Mouse (Mus musculus) kidney, embryonic 16.5 days (tissue): ENCODE measurements around the gene 1700021F07Rik. TPM values are rescaled to one million over a fixed set of nuclear protein-coding genes. Genes with fewer than 3 reads are reported as not detected.

Experiments used
- ATAC-seq: fragments of 200-750 bp; cut with Nextera tagmentation; 2 replicates; pipeline ENCODE4 v1.8.0; 2017; ENCODE audit warnings: moderate TSS enrichment; ENCODE audit not compliant: low FRiP score, low TSS enrichment
- H3K27ac ChIP-seq: fragments of 300-500 bp; sonication (generic); 2 replicates; pipeline ENCODE4 v1.5.1; 2014; ENCODE audit warnings: low read length
- H3K27me3 ChIP-seq: fragments of 300-500 bp; sonication (generic); 2 replicates; pipeline ENCODE4 v1.6.1; 2014; ENCODE audit warnings: low read length, control low read depth, mixed read lengths; ENCODE audit not compliant: insufficient read depth
- H3K36me3 ChIP-seq: fragments of 300-500 bp; sonication (generic); 2 replicates; pipeline ENCODE4 v1.6.1; 2014; ENCODE audit warnings: low read length, control low read depth, mixed read lengths; ENCODE audit not compliant: insufficient read depth
- H3K4me1 ChIP-seq: fragments of 300-500 bp; sonication (generic); 2 replicates; pipeline ENCODE4 v1.6.1; 2014; ENCODE audit warnings: low read length, control low read depth, mixed read lengths; ENCODE audit not compliant: insufficient read depth
- H3K4me2 ChIP-seq: fragments of 300-500 bp; sonication (generic); replicated peaks from 2 replicates; pipeline ENCODE4 v1.6.1; 2014; ENCODE audit warnings: low read depth, low read length
- H3K4me3 ChIP-seq: fragments of 300-500 bp; sonication (generic); 2 replicates; pipeline ENCODE4 v1.5.1; 2014; ENCODE audit warnings: mild to moderate bottlenecking, low read length
- H3K9ac ChIP-seq: fragments of 300-500 bp; sonication (generic); replicated peaks from 2 replicates; pipeline ENCODE4 v1.6.1; 2014; ENCODE audit warnings: low read length
- H3K9me3 ChIP-seq: fragments of 300-500 bp; sonication (generic); 2 replicates; pipeline ENCODE4 v1.6.1; 2016; ENCODE audit warnings: low read length, control low read depth
- WGBS: fragments of 180-500 bp; shearing (Covaris S2); extraction: QIAGEN DNeasy Blood & Tissue Kit; methylation state at CpG from one replicate; pipeline ENCODE4 v1.1.7; 2014; 5-methylcytosine and 5-hydroxymethylcytosine counted together
- polyA plus RNA-seq: library from polyadenylated mRNA; unstranded; fragments of >200 nt; fragmentation: Nextera tagmentation; extraction: Ambion mirVana; gene quantifications from 2 replicates; pipeline ENCODE4 v1.2.1, GENCODE M21; 2015

The 1700021F07Rik gene
- not detected in 2 replicates for polyA plus RNA-seq

DNA sequence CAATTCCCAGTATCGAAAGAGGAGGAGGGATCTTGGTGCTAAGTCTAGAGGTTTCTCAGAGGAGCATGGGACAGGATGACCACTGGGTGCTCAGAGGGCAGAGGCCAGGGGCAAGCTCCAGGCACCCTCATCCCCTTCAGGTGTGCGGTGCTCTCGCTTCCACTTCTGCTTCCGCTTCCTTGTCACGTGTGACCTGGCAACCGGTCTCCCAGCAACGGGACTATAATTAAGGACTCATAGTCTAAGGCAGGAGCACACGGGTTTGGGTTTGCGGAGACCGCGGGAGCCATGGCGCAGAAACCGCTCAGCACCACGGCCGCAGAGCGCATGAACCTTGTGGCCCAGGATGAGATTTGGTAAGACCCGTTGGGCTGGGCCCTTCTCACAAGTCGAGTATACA is at the start of gene 1700021F07Rik:
1700021F07Rik (plus strand) TSS at position 211 of the 400 bp plus-strand sequence.
- WGBS: 94% methylated on average over 18 of the region's 18 CpGs
- Histone ChIP-seq H3K4me1 (0 out of 2 replicates have a peak, but pooled peaks cover 4% of the 10 kb centered on the region), H3K4me2 (no peak within 1 kb of the TSS), H3K9me3 (no peaks in the 10 kb centered on the region; the same call in 1 of the 2 replicates), H3K9ac (0 out of 2 replicates have a peak within 1 kb of the TSS, but pooled peaks have one; percentile 6), H3K27me3 (no peaks in the 10 kb centered on the region), H3K36me3 (no peaks in the 10 kb centered on the region), H3K27ac (no peak within 1 kb of the TSS), H3K4me3 (no peak within 1 kb of the TSS)
- ATAC-seq: no peak

DNA sequence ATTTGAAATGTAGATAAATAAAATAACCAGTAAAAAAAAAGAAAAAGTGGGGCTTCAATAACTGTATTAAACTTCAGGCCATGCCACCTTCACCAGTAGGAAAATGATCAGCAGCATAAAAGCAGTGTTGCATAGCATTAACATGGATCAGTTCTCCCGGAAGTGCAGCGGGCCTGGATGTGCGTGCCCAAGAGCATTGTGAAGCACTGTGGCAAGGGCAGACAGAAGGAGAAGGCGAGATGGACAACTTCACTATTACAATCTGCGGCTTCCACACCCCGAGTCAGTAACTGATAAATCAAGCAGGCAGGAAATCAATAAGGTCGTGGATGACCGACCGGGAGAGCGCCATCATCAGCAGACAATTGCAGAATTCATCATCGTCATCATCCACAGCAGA is 49.2 kb upstream of the 1700021F07Rik start:
- no peaks in the 10 kb centered on the region for H3K27me3 ChIP-seq
- no peaks in the 10 kb centered on the region for H3K9me3 ChIP-seq
- H3K36me3 ChIP-seq: no peaks in the 10 kb centered on the region
- no peak overlapping the region for H3K4me2 ChIP-seq
- H3K4me3 ChIP-seq: no peak overlapping the region
- no peak for ATAC-seq
- H3K4me1 ChIP-seq: no peaks in the 10 kb centered on the region
- H3K9ac ChIP-seq: no peak overlapping the region
- WGBS: 46% methylated on average over 11 of the region's 11 CpGs
- H3K27ac ChIP-seq: no peak overlapping the region

DNA sequence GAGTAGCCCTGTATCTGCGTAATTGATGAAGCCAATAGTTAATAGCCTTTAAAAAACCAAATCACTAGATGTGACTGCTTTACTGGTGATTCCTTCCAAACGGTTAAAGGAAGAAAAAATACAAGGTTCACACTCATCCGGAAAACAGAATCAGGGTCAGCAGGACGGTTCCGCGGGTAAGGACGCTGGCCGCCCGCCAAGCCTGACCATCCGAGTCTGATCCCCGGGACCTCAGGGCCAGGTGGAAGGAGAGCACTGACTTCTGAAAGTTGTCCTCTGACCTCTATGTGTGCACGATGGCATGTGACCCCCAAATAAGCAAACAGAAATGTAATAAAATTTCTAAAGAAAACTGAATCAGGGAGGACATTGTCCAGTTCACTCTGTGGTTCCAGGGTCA is 43.3 kb upstream of the 1700021F07Rik start:
- no peaks in the 10 kb centered on the region for H3K4me1 ChIP-seq
- WGBS: 66% methylated on average over 12 of the region's 12 CpGs
- no peak for ATAC-seq

DNA sequence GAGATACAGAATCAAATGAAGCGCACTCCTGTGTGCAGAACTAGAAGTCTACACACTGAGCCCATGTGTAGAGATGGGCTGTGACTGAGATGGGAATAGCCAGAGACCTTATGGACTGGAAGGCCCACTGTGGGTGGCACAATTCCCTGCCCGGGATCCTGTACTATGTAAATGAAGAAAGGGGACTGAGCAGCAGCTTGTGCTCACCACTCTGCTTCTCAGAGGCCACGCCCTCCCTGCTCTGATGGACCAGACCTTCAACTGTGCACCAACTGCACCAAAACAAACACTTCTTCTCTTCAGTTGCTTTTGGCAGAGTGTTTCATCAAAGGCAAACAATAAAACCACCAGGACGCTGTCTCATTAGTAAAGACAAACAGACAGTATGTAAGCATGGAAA is 37.9 kb upstream of the 1700021F07Rik start:
- H3K27me3 ChIP-seq: no peaks in the 10 kb centered on the region
- H3K4me1 ChIP-seq: no peaks in the 10 kb centered on the region
- WGBS: 90% methylated on average over 4 of the region's 4 CpGs
- no peaks in the 10 kb centered on the region for H3K9me3 ChIP-seq
- no peak overlapping the region for H3K4me3 ChIP-seq
- H3K9ac ChIP-seq: no peak overlapping the region
- H3K36me3 ChIP-seq: no peaks in the 10 kb centered on the region
- H3K27ac ChIP-seq: no peak overlapping the region
- no peak for ATAC-seq
- no peak overlapping the region for H3K4me2 ChIP-seq

More for the DNA sequence above, 43.3 kb upstream of the 1700021F07Rik start:
- Histone ChIP-seq H3K4me2 (no peak overlapping the region), H3K27ac (no peak overlapping the region), H3K4me3 (no peak overlapping the region), H3K9ac (no peak overlapping the region), H3K36me3 (no peaks in the 10 kb centered on the region), H3K27me3 (no peaks in the 10 kb centered on the region), H3K9me3 (no peaks in the 10 kb centered on the region)

DNA sequence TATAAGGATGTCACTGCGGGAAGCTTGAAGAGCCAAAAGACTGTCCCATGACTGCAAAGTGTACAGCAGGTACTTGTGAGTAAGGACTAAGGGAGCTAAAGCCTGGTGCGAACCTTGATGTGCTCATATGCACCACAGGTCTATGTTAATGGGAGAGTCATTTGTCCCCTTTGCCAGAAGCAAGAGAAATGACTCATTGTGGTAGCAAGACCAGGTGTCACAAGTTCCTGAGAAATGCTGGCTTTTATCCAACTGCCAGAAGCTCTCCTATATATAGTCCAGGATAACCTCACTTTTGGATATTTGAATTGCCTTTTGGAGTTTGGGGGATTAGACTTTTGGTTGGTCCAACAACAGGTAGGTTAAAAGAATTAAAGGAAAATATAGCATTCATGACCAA is 22.8 kb upstream of the 1700021F07Rik start:
- H3K36me3 ChIP-seq: no peaks in the 10 kb centered on the region
- H3K4me1 ChIP-seq: no peaks in the 10 kb centered on the region
- no peak for ATAC-seq
- H3K4me3 ChIP-seq: no peak overlapping the region
- H3K9me3 ChIP-seq: no peaks in the 10 kb centered on the region; the same call in 1 of the 2 replicates
- no peak overlapping the region for H3K4me2 ChIP-seq
- H3K27ac ChIP-seq: no peak overlapping the region
- H3K27me3 ChIP-seq: 0 out of 2 replicates have a peak, but pooled peaks cover 2% of the 10 kb centered on the region
- no peak overlapping the region for H3K9ac ChIP-seq
- WGBS: 91% methylated on average over 2 of the region's 2 CpGs

DNA sequence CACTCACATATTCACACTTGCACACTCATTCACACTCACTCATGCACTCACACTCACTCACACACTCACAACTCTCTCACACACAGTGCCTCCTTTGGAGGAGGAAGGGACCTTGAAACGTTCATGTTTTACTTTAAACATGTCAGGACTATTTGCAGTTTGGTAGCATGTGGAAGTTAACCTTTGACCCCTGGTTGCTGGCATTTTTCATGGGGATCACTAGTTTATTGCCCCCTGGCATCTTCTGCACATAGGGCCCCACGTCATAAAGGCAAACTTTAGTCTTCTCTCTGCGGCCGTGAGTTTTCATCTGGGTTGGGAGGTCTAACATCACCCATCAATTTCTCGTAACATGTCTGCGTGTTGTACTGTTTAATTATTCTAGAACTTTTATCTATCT is 8.4 kb upstream of the 1700021F07Rik start:
- Histone ChIP-seq H3K36me3 (no peaks in the 10 kb centered on the region), H3K4me1 (no peaks in the 10 kb centered on the region), H3K4me3 (no peak overlapping the region), H3K9me3 (peaks cover 12% of the 10 kb centered on the region; the same call in 1 of the 2 replicates), H3K27me3 (no peaks in the 10 kb centered on the region), H3K4me2 (no peak overlapping the region), H3K9ac (no peak overlapping the region), H3K27ac (no peak overlapping the region)
- ATAC-seq: no peak
- WGBS: 76% methylated on average over 6 of the region's 6 CpGs

DNA sequence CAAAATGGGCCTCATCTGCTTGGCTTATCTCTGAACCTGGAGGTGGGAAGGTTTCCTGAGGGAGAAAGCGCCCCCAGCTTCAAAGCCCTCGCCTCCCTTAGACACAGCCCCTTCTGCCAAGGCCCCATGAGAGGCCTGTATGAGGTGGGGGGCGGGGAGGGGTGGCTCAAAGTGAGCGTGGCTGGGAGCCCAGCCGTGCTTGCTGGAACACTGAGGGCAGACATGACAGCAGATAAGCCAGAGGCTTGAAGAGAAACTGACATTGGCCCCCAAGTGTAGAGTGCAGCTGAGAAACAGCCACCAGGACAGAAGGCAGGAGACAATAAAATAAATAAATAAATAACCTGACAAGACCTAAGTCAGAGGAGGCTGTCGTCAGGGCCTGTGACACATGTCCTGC is 7.2 kb upstream of the 1700021F07Rik start:
- Histone ChIP-seq H3K9me3 (peaks cover 9% of the 10 kb centered on the region; the same call in 1 of the 2 replicates), H3K4me3 (no peak overlapping the region), H3K27ac (no peak overlapping the region), H3K9ac (no peak overlapping the region), H3K36me3 (no peaks in the 10 kb centered on the region), H3K4me2 (no peak overlapping the region), H3K27me3 (no peaks in the 10 kb centered on the region), H3K4me1 (no peaks in the 10 kb centered on the region)
- 51% methylated on average over 6 of the region's 6 CpGs for WGBS
- ATAC-seq: no peak

DNA sequence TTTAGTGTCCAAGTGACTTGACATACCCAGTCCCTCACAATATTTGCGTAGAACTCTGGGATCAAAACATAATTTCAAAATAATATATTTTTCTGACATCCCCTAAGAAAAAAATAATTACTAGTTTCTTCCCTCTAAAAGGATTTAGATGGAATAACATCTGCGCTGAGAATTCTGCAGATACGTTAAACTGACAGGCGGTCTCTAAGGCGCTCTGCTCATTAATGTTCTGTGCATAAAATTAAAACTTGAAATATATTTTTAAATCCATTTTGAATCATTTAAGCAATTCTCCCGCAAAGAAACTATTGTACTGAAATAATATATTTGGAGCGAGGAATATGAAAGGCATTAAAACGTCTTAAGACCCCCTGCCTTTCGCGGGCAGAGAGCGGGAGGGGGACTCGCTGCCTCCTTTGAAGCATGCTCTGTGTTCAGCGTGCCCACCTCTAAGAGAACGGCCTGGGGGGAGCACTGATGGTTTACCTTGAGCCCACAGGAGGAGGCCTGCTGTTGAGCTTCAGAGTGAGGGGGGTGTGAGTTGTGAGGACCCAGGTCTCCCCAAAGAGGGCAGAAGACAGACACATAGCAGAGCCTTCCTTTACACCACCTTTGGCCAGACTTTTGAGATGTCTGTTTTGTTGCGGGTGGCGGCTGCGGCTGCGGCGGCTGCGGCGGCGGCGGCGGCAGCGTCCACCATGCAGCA is 6.1 kb upstream of the 1700021F07Rik start:
- Histone ChIP-seq H3K36me3 (no peaks in the 10 kb centered on the region), H3K4me3 (no peak overlapping the region), H3K4me1 (0 out of 2 replicates have a peak, but pooled peaks cover 1% of the 10 kb centered on the region), H3K4me2 (no peak overlapping the region), H3K27me3 (no peaks in the 10 kb centered on the region), H3K9me3 (no peaks in the 10 kb centered on the region), H3K27ac (no peak overlapping the region), H3K9ac (no peak overlapping the region)
- ATAC-seq: no peak
- WGBS: 86% methylated on average over 25 of the region's 25 CpGs

DNA sequence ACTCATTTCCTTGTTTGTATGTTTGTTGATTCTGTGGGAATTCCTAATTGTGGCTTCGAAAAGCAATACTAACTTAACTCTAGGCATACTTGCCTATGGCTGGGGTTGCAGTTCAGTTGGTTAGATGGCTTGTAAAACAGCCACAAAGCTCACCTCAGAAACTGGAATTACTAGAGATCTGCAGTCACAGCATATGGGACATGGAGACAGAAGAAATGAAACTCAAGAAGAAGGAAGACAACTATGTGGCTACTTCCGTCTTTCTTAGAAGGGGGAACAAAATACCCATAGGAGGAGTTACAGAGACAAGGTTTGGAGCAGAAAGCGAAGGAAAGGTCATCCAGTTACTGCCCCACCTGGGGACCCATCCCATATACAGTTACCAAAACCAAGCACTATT is 6.1 kb downstream of the 1700021F07Rik start:
- no peak overlapping the region for H3K4me2 ChIP-seq
- no peaks in the 10 kb centered on the region for H3K27me3 ChIP-seq
- WGBS: 77% methylated on average over 3 of the region's 3 CpGs
- no peak overlapping the region for H3K27ac ChIP-seq
- no peaks in the 10 kb centered on the region for H3K36me3 ChIP-seq
- no peak overlapping the region for H3K4me3 ChIP-seq
- no peak overlapping the region for H3K9ac ChIP-seq
- no peaks in the 10 kb centered on the region for H3K9me3 ChIP-seq
- no peak for ATAC-seq
- H3K4me1 ChIP-seq: 0 out of 2 replicates have a peak, but pooled peaks cover 7% of the 10 kb centered on the region

DNA sequence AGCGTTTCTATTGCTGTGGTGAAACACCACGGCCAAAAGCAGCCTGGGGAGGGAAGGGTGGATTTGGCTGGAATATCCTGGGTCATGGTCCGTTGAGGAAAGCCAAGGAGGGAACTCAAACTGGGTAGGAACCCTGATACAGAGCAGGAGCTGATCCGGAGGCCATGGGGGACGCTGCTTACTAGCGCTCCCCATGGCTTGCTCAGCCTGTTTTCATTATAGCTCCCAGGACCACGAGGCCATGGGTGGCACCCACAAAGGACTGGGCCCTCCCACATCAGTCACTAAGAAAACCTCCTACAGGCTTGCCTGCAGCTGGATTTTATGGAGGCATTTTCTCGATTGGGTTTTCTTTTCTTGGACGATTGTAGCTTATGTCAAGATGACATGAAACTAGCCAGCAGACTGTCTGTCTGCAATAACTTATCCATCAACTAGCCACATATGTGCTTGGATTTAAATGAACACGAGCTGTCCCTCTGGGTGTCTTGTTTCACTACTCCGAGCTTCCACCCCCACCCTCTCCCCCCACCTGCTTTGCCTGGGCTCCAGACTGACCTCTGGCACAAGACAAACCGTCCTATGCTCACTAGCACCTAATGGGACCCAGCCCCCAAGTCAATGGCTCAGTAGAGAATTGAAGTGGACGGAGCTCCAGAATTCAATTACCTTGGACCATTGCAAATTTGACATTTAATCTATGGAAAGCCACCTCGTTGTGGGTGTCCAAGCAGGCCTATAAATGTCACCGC is 10.5 kb downstream of the 1700021F07Rik start:
- H3K4me2 ChIP-seq: no peak overlapping the region
- ATAC-seq: no peak
- no peaks in the 10 kb centered on the region for H3K27me3 ChIP-seq
- H3K4me1 ChIP-seq: 0 out of 2 replicates have a peak, but pooled peaks cover 13% of the 10 kb centered on the region
- no peak overlapping the region for H3K9ac ChIP-seq
- H3K9me3 ChIP-seq: no peaks in the 10 kb centered on the region
- no peaks in the 10 kb centered on the region for H3K36me3 ChIP-seq
- no peak overlapping the region for H3K27ac ChIP-seq
- H3K4me3 ChIP-seq: no peak overlapping the region
- WGBS: 38% methylated on average over 15 of the region's 15 CpGs
